Mouse (Mus musculus) midbrain, embryonic 16.5 days (tissue): Measurements from ENCODE around the gene Slc9a8. TPM values are rescaled to one million over a fixed set of nuclear protein-coding genes. Genes with fewer than 3 reads are reported as not detected.

ENCODE experiments used
- ATAC-seq: fragments of 200-750 bp; cut with Nextera tagmentation; 2 replicates; pipeline ENCODE4 v1.8.0; 2017; ENCODE audit warnings: moderate TSS enrichment
- H3K27ac ChIP-seq: fragments of 300-500 bp; sonication (generic); 2 replicates; pipeline ENCODE4 v1.5.1; 2014; ENCODE audit warnings: mild to moderate bottlenecking, low read length, mixed read lengths
- H3K27me3 ChIP-seq: fragments of 300-500 bp; sonication (generic); 2 replicates; pipeline ENCODE4 v1.6.1; 2014; ENCODE audit warnings: low read depth, low read length, mixed read lengths; ENCODE audit not compliant: control insufficient read depth, insufficient read depth
- H3K36me3 ChIP-seq: fragments of 300-500 bp; sonication (generic); 2 replicates; pipeline ENCODE4 v1.6.1; 2014; ENCODE audit warnings: mild to moderate bottlenecking, low read length, moderate library complexity, mixed read lengths; ENCODE audit not compliant: control insufficient read depth, insufficient read depth
- H3K4me1 ChIP-seq: fragments of 300-500 bp; sonication (generic); 2 replicates; pipeline ENCODE4 v1.6.1; 2014; ENCODE audit warnings: mild to moderate bottlenecking, low read length, mixed read lengths; ENCODE audit not compliant: control insufficient read depth, insufficient read depth
- H3K4me2 ChIP-seq: fragments of 300-500 bp; sonication (generic); 2 replicates; pipeline ENCODE4 v1.6.1; 2014; ENCODE audit warnings: mild to moderate bottlenecking, low read length, mixed read lengths
- H3K4me3 ChIP-seq: fragments of 300-500 bp; sonication (generic); 2 replicates; pipeline ENCODE4 v1.5.1; 2014; ENCODE audit warnings: low read depth, mild to moderate bottlenecking, low read length, moderate library complexity, mixed read lengths
- H3K9ac ChIP-seq: fragments of 300-500 bp; sonication (generic); 2 replicates; pipeline ENCODE4 v1.6.1; 2014; ENCODE audit warnings: low read depth, low read length, mixed read lengths
- H3K9me3 ChIP-seq: fragments of 300-500 bp; sonication (generic); replicated peaks from 2 replicates; pipeline ENCODE4 v1.6.1; 2014; ENCODE audit warnings: mild to moderate bottlenecking, low read length, mixed read lengths; ENCODE audit not compliant: control insufficient read depth, poor library complexity, severe bottlenecking
- WGBS: fragments of 180-500 bp; shearing (Covaris S2); extraction: QIAGEN DNeasy Blood & Tissue Kit; methylation state at CpG from one replicate; pipeline ENCODE4 v1.1.7; 2014; 5-methylcytosine and 5-hydroxymethylcytosine counted together
- polyA plus RNA-seq: library from polyadenylated mRNA; unstranded; fragments of >200 nt; fragmentation: Nextera tagmentation; extraction: Ambion mirVana; gene quantifications from 2 replicates; pipeline ENCODE4 v1.2.1, GENCODE M21; 2015

The Slc9a8 gene
- polyA plus RNA-seq, 1 experiment from 2014 or later = 19.4 TPM

DNA sequence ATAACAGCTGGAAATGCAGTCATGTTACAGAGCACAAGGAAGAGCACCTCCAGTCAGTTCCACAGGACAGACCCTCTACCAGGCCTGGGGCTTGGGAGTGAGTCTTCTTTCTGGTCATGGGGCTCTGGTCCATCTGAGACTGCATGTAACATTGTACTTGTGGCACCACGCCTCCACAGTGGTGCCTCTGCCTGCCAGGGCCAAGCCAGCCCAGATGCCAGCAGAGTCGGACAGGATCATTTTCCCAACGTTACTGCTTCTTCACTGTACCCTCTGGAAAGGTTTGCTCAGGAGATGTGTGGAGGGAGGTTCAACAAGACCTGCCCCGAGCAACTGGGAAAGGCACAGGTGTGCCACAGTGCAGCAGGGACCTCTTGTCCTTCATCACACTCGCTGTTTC is 94.2 kb downstream of the Slc9a8 start:
- 95% methylated on average over 5 of the region's 5 CpGs for WGBS
- no peak overlapping the region for H3K9ac ChIP-seq
- ATAC-seq = no peak
- no peak overlapping the region for H3K4me3 ChIP-seq
- H3K4me1 ChIP-seq = no peaks in the 10 kb centered on the region
- no peaks in the 10 kb centered on the region for H3K9me3 ChIP-seq
- no peak overlapping the region for H3K4me2 ChIP-seq
- H3K27me3 ChIP-seq = no peaks in the 10 kb centered on the region
- no peak overlapping the region for H3K27ac ChIP-seq
- H3K36me3 ChIP-seq = peaks cover 46% of the 10 kb centered on the region

- Histone ChIP-seq H3K4me3 (no peak overlapping the region), H3K4me2 (no peak overlapping the region), H3K27ac (no peak overlapping the region), H3K9me3 (no peaks in the 10 kb centered on the region), H3K27me3 (no peaks in the 10 kb centered on the region), H3K4me1 (no peaks in the 10 kb centered on the region), H3K36me3 (peaks cover 26% of the 10 kb centered on the region), H3K9ac (no peak overlapping the region)
- no peak for ATAC-seq
- WGBS = 83% methylated on average over 5 of the region's 5 CpGs
Observed at GRCm38 (mm10) chr2:167519606-167520252, 98.2 kb downstream of the Slc9a8 start.

Other genes starting within 250 kb of the Slc9a8 start
- gene Kcnb1, start 231.6 kb upstream of the Slc9a8 start, polyA plus RNA-seq = 3.9 and 4.0 TPM in 2 replicates
- gene Ptgis, start 181.1 kb upstream of the Slc9a8 start, polyA plus RNA-seq = 3.4 and 4.3 TPM in 2 replicates
- gene B4galt5, start 72.5 kb upstream of the Slc9a8 start, polyA plus RNA-seq = 16.6 and 18.1 TPM in 2 replicates
- 111 and 121 TPM in 2 replicates for gene Rnf114, start 70.9 kb downstream of the Slc9a8 start, polyA plus RNA-seq
- gene Spata2, start 71.2 kb downstream of the Slc9a8 start, polyA plus RNA-seq = 32.2 and 34.4 TPM in 2 replicates
- gene Snai1, start 116.5 kb downstream of the Slc9a8 start, polyA plus RNA-seq = 3.9 and 4.7 TPM in 2 replicates
- gene Ube2v1, start 210.4 kb downstream of the Slc9a8 start, polyA plus RNA-seq = 321 and 344 TPM in 2 replicates
- 7.7 and 9.2 TPM in 2 replicates for gene Gm20431, start 239.8 kb downstream of the Slc9a8 start, polyA plus RNA-seq